Mouse (Mus musculus): ENCODE results near the gene Ugt1a2.
A peak's percentile ranks its signal among the peaks of the same experiment; 100 is the strongest.

Ugt1a2 gene

DNA sequence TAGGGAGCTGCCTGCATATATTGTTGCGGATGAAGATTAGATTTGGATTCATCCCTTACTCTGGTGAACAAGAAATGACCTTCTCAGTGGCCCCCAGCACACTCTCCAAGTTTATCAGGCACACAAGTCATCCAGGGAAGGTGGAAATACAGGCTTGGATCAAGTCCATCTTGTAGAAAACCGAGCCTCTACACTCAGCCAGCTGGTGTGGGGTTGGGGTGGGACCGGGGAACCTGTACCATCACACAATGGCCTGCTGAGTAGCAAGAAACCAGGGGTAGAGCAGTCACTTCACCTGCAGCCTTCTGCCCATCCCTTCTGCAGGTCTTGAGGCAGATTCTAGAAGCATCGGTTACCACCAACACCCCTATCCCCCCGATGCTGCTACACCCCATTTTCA lies 34.2 kb downstream of the Ugt1a2 start:
- peak; percentile 93 for DNase-seq

GRCm38 (mm10) chr1:88235046-88235893 lies 34.9 kb downstream of the Ugt1a2 start:
- peak; percentile 94 for DNase-seq

- no peak for DNase-seq
Measured at GRCm38 (mm10) chr1:88235894-88236415, 35.6 kb downstream of the Ugt1a2 start.

DNA sequence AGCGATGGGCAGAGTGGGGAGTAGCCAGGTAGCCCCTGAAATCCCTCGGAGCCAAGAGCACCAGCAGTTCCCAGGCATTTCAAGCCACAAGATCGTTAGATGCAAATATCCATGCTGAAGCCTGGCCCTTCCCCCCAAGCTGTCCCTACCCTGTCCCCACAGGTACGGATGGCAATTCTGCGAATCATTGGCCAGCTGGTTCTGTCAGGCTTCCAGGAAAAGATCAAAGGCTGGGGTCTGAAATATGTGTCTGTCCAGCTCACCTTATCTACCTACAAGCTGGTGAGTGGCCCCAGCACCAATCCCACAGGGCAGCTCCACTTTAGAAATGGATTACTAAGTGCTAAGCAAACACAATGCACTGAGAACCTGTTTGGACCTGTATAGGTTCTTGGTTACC lies 36.9 kb downstream of the Ugt1a2 start:
- DNase-seq, result no peak

DNA sequence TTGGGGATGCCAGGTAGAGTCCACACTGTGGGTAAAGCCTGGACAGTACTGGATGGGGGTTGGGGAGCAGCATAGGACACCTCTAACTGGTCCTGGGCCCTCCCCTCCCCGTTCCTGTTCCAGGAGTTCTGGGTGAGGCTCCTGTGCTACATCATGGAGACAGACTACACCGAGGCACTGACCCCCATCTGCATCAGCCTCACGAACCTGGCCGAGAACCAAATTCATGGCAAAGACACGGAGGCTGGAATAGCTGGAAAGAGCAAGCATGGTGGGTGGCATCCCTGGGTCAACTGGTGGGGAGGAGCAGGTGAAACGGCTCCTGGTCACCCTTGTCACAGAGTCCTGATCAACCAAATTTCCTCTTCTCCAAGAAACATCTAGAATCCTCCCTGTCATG lies 38.4 kb downstream of the Ugt1a2 start:
- peak; percentile 96 for DNase-seq

GRCm38 (mm10) chr1:88240072-88240471 lies 39.7 kb downstream of the Ugt1a2 start:
- no peak for DNase-seq

GRCm38 (mm10) chr1:88240579-88240978 lies 40.2 kb downstream of the Ugt1a2 start:
- peak; percentile 95 for DNase-seq

DNA sequence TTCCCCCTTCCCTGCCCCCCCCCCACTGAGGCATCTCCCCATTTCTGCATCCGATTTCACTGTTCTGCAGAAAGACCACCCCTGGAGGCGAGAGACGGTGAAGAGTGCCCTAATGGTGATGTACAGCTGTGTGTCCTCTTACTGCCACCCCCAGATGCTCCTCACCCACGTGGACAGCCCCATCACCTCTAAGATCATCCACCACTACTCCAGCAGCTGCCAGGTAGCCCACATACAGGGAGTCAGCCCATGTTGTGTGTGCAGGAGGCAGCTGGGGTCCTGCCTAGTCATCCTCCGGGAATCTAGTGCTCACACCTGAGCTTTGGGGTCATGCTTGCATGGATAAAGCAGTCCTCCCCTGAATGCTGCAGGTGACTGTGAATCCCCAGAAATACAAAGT lies 43.5 kb downstream of the Ugt1a2 start:
- no peak for DNase-seq

- DNase-seq, result no peak
Measured at GRCm38 (mm10) chr1:88245881-88246280, 45.5 kb downstream of the Ugt1a2 start.

DNA sequence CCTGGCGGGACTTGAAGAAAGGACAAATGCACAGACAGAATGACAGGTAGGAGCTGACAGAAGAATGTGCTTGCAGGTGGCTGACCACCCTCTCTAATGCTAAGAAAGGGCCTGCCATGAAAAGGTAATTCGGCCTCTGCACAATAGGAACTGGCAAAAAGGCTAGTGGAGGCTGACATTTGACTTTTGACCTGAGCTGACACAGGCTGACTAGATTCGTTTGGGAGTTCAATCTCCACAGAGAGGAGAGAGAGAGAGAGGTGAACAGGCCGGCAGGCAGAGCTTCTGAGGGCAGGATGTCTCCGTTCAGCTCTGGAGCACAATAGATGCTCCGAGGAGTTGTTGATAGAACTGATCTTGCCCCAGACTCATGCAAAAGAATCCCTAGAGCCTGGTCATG lies 46.0 kb downstream of the Ugt1a2 start:
- no peak for DNase-seq

- DNase-seq, result no peak
Measured at GRCm38 (mm10) chr1:88247660-88248059, 47.3 kb downstream of the Ugt1a2 start.

DNA sequence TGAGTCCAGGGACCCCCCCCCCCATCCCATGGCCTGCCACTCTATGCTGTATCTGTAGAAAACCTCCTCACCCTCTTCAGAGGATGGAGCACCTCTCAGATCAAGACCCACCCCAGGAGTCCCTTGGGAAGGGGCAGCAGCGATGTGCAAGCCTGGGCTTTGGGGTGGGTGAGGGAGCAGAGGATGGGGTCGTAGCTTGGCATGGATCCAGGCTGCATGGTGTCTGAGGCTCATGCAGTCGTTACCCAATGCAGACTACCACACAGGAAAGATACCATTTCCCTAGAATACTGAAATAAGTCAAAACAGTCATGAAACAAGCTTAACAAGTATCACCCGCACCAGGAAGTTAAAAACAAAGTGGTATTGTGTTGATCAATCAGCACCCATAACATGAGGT lies 48.3 kb downstream of the Ugt1a2 start:
- DNase-seq, result no peak

DNA sequence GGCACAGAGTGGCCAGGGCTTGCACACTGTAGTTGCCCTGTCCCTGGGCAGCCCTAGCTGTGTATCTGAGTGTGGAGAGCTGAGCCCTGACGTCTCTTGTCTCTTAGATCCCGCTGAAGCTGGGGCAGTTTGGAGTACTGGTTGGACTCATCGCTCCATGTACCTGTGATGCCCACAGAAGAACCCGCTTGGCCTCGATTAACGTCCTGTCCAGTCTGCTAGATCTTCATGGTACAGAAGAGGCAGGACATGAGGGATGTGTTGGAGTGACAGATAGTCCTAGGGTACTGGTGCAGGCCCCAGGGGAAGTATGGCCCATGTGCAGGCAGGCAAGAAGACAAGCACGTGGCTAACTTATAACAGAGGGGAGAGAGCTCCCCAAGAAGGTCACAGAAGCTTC lies 49.2 kb downstream of the Ugt1a2 start:
- peak; percentile 94 for DNase-seq

DNA sequence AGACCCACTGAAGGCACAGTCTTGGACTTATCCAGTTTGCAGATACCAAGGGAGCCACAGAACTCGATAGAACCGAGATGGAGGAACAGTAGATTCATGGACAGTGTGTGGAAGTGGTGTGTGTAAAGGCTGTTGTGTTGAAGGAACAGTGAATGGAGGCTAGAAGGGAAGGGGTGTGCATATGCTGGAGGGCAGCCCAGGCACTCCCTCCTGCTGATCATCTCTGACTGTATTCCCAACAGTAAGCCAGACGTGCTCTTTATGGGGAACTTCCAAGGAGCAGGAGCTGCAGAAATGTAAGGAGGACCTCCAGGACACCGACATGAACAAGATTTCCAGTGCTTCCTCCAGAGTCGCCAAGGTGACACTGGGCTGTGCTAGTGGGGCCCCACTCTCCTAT lies 49.6 kb downstream of the Ugt1a2 start:
- DNase-seq, result peak; percentile 94

- no peak for DNase-seq
Measured at GRCm38 (mm10) chr1:88253106-88253505, 52.7 kb downstream of the Ugt1a2 start.

GRCm38 (mm10) chr1:88253540-88253939 lies 53.1 kb downstream of the Ugt1a2 start:
- DNase-seq, result no peak

- peak; percentile 97 for DNase-seq
Measured at GRCm38 (mm10) chr1:88254793-88255465, 54.5 kb downstream of the Ugt1a2 start.

DNA sequence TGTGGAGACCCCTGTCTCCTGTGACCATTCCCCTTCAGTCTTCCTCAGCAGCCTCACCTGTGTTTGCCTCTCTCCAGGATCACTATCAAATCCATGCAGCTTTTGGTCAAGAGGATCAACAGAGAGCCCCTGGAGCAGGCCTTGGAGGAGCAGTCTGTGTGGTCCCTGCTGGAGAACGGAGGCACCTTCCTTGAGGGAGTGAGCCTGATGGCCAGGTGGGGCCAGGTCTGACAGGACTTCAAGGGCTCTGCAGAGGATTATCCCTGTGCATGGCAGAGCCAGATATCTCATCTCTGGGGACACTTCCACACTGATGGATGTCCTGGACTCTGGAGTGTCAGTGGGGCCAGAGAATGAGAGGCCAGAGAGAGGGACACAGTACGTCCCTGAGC lies 55.1 kb downstream of the Ugt1a2 start:
- DNase-seq, result peak; percentile 96

DNA sequence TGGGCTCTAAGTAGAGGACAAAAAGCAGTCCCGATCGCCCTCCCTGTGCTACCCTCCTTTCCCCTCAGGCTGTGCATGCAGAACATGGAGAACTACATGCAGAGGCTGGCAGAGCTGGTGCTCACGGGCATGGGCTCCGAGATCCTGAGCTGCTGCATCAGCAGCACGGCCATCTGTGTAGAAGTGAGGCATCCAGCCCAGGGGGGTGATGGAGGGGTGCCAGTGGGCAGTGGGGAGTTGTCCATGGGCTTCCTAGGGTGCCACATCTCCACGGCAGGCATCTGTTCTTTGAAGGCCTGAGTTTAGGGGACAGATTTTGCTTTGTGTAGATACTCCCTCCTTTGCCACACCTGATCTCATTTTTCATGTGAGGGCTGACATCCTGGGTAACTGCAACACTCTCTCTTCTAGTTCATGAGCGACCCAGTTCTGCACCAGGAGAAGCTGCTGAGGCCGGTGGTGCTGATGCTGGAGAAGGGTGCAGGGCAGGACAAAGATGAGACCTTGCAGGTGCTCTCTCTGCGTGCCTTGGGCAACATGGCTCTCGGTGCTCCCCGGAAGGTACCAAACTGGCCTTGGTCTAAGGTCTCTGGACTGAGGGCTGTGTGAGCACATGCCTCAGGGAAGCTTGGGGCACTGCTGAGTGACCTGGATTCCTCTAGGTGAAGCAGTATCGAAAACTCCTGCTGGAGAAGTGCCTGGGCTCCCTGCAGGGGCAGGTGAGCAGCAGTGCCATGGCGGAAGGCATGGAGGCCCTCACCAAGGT lies 55.8 kb downstream of the Ugt1a2 start:
- DNase-seq, result peak; percentile 96

DNA sequence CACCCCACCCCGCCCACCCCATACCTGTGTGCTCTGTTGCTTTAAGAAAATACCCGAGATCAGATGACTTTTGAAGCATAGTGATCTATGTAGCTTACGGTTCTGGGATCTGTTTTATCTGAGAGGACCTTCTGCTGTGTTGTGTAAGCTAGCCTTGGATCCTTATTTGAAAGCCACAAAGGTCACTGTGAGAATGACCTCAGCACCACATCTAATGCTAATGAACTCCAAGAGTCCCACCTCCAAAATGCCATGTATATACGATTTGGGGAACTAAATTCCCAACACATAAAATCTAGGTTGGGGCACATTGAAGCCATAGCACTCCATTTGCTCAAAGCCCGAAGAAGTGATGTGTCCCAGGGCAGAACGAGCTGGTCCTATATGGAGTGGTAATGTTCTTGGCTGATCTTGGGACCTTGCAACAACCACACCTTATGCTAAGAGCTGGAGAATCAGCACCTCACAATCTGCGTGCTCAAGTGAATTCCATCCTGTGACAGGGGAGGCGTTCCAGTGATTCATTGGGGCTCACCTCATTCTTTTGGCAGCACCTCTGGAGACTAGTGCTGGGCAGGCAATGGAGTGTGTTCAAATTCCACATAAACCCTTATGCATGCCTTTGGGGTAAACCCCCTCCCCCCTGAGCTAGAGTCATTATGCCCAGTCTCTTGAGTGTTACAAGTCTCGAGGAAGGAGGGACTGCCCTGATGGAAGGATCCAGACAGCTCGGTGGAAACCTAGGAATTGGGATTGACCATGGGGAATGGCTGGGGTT lies 56.7 kb downstream of the Ugt1a2 start:
- DNase-seq, result peak; percentile 96

DNA sequence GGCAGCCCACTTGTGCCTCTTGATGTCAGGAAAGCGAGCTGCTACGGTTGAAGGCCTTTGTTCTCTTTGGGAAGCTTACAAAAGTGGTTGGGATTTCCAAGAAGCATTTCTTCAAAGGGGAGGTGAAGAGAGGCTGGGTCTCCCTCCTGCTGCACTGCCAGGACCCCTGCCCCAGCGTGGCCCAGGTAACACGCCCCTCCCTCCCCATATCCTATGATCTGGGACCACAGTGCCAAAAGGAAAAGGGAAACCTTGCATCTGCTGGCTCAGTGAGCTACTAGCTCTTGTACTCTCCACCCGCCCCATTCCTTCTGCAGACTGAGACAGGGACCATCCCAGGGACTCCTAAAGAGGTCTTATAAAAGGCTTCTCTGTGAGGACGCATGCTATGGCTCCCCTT lies 57.3 kb downstream of the Ugt1a2 start:
- DNase-seq, result no peak

GRCm38 (mm10) chr1:88258361-88258760 lies 58.0 kb downstream of the Ugt1a2 start:
- DNase-seq, result no peak
